Mouse (Mus musculus): ENCODE data around the gene Prokr1. TPM values are rescaled to one million over a fixed set of nuclear protein-coding genes. Genes with fewer than 3 reads are reported as not detected.

Gene Prokr1
- polyA plus RNA-seq, 1 experiment from 2014 or later: 3.1 TPM

DNA sequence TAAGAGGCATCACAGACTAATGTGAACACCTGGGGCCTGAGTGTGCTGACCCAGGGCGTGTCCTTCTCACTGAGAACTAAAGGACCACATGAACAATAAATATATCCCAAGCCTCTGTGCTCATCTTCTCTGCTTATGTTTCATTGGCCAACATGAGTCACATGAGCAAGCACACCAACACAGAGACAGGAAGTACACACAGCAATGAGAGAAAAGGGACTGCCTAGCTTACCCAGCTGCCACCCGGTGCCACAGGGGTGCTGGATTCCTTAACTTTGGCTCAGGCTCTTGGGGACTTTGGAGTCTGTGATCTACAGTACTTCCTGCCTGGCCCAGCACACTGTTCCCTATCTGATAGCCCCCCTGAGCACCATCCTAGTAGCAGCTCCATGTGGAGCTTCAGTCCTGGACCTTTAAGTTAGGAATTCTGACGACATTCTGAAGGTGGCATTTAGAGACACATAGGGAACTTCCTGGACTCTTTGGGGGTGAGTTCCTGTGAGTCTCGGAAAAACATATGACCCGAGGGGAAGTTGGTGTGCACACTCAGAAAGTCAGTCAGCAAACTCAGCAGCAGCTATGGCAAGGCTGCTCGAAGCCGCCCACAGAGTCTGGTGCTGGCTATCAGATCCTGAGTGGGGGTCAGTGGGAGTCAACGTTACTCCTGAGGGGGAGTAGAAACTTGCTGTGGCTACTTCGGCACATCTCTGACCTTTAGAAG, 55.5 kb downstream of the Prokr1 start:
- WGBS: 89% methylated on average over 9 of the region's 9 CpGs
- no peak for DNase-seq (ENCODE audit: low spot score)

DNA sequence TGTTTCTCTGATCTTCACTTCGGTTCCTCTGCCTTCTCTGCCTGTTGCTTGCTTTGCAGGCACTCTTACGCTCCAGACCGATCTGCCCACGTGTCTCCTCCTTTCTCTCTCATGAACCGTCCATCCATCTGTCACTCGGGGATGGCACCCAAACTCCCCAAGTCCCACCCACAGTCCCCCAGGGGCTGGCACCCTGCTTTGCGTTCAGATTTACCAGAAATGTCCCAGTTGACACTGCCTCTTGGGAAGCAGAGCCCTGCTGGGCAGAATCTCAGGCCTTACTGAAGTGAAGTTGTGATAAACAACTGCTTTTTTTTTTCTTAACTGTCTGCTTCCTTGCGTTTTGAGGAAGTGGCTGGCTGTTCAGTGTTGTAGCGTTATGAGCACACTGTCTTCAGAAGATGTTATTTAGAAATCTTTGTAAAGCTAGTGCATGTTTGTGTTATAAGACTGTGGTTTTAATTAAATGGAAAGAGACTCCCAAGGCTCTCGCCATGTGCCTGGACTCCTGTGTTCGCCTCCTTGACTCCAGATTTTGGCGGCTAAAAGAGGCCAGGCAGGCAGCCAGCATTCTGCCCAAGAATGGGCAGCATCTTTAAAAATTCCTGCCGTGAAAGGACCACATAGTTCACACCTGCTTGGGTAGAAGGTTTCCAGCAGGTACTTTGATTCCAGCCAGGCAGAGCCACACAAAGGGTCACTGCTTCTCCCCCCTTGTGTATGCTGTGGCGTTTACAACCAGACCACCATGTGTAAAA, 57.4 kb downstream of the Prokr1 start, which contains the start of gene Arhgap25:
TSS of gene Arhgap25 (minus strand) at position 307 of the 758 bp plus-strand sequence.
- WGBS: 74% methylated on average over 14 of the region's 14 CpGs
- Histone ChIP-seq H3K4me1 (peaks cover 8% of the 10 kb centered on the region), H3K27me3 (ENCODE audit: low read depth, poor library complexity, severe bottlenecking) (no peaks in the 10 kb centered on the region), H3K27ac (replicated peaks) (no peak within 1 kb of the TSS), H3K4me3 (no peak within 1 kb of the TSS), H3K9me3 (replicated peaks) (no peaks in the 10 kb centered on the region), H3K36me3 (no peaks in the 10 kb centered on the region)
- DNase-seq (ENCODE audit: low spot score): no peak

More for the DNA sequence above, 55.5 kb downstream of the Prokr1 start:
- Histone ChIP-seq H3K36me3 (no peaks in the 10 kb centered on the region), H3K9me3 (replicated peaks) (no peaks in the 10 kb centered on the region), H3K4me3 (no peak overlapping the region), H3K27ac (replicated peaks) (no peak overlapping the region), H3K4me1 (peaks cover 8% of the 10 kb centered on the region), H3K27me3 (ENCODE audit: low read depth, poor library complexity, severe bottlenecking) (no peaks in the 10 kb centered on the region)

DNA sequence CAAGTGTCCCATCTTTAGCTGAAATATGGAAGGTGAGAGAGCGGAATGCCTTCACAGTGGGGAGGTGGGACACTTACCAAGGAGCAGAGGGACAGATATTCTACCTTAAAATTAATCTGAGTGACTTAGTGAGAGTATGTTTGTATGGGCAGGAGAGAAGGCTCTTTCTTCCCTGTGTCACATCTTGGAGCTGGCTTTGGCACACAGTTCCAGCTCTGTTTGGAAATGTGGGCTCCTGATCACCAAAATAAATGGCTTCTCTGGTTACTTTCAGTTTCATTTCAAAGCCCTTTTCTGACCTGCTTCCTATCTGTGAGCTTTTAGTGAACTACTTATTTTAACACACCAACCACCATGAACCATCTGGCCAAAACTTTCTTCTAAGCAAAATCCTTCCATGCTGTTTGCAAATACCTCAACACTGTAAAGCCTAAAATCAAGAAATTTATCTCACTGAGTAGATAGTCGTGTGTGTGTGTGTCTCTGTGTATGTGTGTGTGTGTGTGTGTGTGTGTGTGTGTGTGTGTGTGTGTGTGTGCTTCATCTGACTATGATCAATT, 59.0 kb downstream of the Prokr1 start:
- H3K27me3 ChIP-seq (ENCODE audit: low read depth, poor library complexity, severe bottlenecking): no peaks in the 10 kb centered on the region
- WGBS: 86% methylated on average over 2 of the region's 2 CpGs
- H3K36me3 ChIP-seq: no peaks in the 10 kb centered on the region
- peaks cover 5% of the 10 kb centered on the region for H3K4me1 ChIP-seq
- H3K4me3 ChIP-seq: no peak overlapping the region
- H3K27ac ChIP-seq (replicated peaks): no peak overlapping the region
- H3K9me3 ChIP-seq (replicated peaks): no peaks in the 10 kb centered on the region
- no peak for DNase-seq (ENCODE audit: low spot score)

DNA sequence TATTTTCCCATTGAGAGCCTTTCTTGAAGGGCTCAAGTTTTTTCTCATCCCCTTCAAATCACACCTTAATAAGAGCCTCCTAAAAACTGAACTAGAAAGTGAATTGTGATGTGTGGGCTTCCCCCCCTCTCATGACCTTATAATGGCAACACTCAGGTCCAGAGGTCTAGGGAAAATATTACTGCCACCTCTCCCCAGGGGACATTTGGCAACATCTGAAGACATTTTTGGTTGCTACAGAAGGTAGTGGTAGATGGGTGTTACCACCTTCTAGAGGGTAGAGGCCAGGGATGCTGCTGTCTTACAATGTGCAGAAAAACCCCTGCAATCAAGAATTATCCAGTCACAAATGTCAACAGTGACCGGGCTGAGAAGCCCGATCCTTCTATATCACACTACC, 60.2 kb downstream of the Prokr1 start:
- Histone ChIP-seq H3K4me1 (peaks cover 5% of the 10 kb centered on the region), H3K9me3 (replicated peaks) (no peaks in the 10 kb centered on the region), H3K4me3 (no peak overlapping the region), H3K27ac (replicated peaks) (no peak overlapping the region), H3K27me3 (ENCODE audit: low read depth, poor library complexity, severe bottlenecking) (no peaks in the 10 kb centered on the region), H3K36me3 (no peaks in the 10 kb centered on the region)
- DNase-seq (ENCODE audit: low spot score): no peak
- 89% methylated on average over 2 of the region's 2 CpGs for WGBS

Other genes starting within 250 kb of the Prokr1 start
- not detected in 2 replicates for gene Gkn1, start 239.8 kb downstream of the Prokr1 start, polyA plus RNA-seq (2016; fragmentation: Nextera tagmentation; extraction: Ambion mirVana)
- gene Gkn2, start 217.4 kb downstream of the Prokr1 start, polyA plus RNA-seq (2016; fragmentation: Nextera tagmentation; extraction: Ambion mirVana): not detected in 2 replicates
- not detected in 2 replicates for gene Gkn3, start 201.8 kb downstream of the Prokr1 start, polyA plus RNA-seq (2016; fragmentation: Nextera tagmentation; extraction: Ambion mirVana)
- not detected in 2 replicates for gene Bmp10, start 161.7 kb downstream of the Prokr1 start, polyA plus RNA-seq (2016; fragmentation: Nextera tagmentation; extraction: Ambion mirVana)
- 2.2 and 2.6 TPM in 2 replicates for gene Arhgap25, start 57.5 kb downstream of the Prokr1 start, polyA plus RNA-seq (2016; fragmentation: Nextera tagmentation; extraction: Ambion mirVana)
- 13.2 and 13.8 TPM in 2 replicates for gene Aplf, start 81.5 kb upstream of the Prokr1 start, polyA plus RNA-seq (2016; fragmentation: Nextera tagmentation; extraction: Ambion mirVana)
- 5.4 and 7.2 TPM in 2 replicates for gene Efcc1, start 140.1 kb upstream of the Prokr1 start, polyA plus RNA-seq (2016; fragmentation: Nextera tagmentation; extraction: Ambion mirVana)
- 2.8 and 3.4 TPM in 2 replicates for gene Gp9, start 187.3 kb upstream of the Prokr1 start, polyA plus RNA-seq (2016; fragmentation: Nextera tagmentation; extraction: Ambion mirVana)
- gene Rab43, start 221.4 kb upstream of the Prokr1 start, polyA plus RNA-seq (2016; fragmentation: Nextera tagmentation; extraction: Ambion mirVana): 5.8 and 8.4 TPM in 2 replicates
- gene Gm45140, start 245.1 kb upstream of the Prokr1 start, polyA plus RNA-seq (2016; fragmentation: Nextera tagmentation; extraction: Ambion mirVana): 2.7 and 4.4 TPM in 2 replicates
- gene Isy1, start 248.1 kb upstream of the Prokr1 start, polyA plus RNA-seq (2016; fragmentation: Nextera tagmentation; extraction: Ambion mirVana): 62.4 and 69.1 TPM in 2 replicates